Mouse (Mus musculus) kidney, adult 2 months (tissue): ENCODE data around the gene Hat1.

ENCODE experiments used
- CTCF ChIP-seq: fragments of 200-500 bp; conservative IDR thresholded peaks from 2 replicates; pipeline ENCODE4 v1.5.1; 2011; ENCODE audit warnings: low read depth, mild to moderate bottlenecking, control low read depth, low read length, moderate library complexity, mixed read lengths; ENCODE audit not compliant: insufficient read depth, insufficient read length
- POLR2A ChIP-seq: fragments of 200-500 bp; IDR thresholded peaks from one replicate; pipeline ENCODE4 v1.6.1; 2011; ENCODE audit warnings: low read depth, low read length, control low read depth

DNA sequence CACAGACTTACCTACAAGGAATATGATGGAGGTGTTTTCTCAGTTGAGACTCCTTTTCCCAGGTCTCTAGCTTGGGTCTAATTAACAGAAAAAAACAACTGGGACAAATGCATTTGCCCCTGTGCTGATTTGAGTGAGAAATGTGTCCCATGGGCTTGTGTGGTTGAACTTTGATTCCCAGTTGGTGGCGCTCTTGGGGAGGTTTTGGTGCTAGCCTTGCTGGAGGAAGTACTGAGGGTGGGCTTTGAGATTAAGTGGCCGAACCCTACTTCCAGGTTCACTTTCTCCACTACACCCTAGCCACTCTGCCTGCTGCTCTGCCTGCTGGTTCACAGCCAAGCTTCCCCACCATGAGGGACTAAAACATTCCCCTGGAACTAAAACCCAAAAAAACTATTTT, 60.8 kb downstream of the Hat1 start:
- no peak for TF ChIP-seq POLR2A
- no peak; the same call in 1 of the 2 replicates for TF ChIP-seq CTCF
